Mouse (Mus musculus) intestine, postnatal 0 days (tissue): Measurements from ENCODE around the gene Zmynd11. TPM values are rescaled to one million over a fixed set of nuclear protein-coding genes. Genes with fewer than 3 reads are reported as not detected.

ENCODE experiments used
- ATAC-seq: fragments of 200-750 bp; cut with Nextera tagmentation; 2 replicates; pipeline ENCODE4 v1.8.0; 2017; ENCODE audit warnings: mild to moderate bottlenecking, moderate TSS enrichment, moderate library complexity
- H3K27ac ChIP-seq: fragments of 300-500 bp; sonication (generic); 2 replicates; pipeline ENCODE4 v1.5.1; 2014; ENCODE audit warnings: mild to moderate bottlenecking, low read depth, low read length, moderate library complexity
- H3K27me3 ChIP-seq: fragments of 300-500 bp; sonication (generic); replicated peaks from 2 replicates; pipeline ENCODE4 v1.6.1; 2014; ENCODE audit warnings: low read length, mixed read lengths; ENCODE audit not compliant: control insufficient read depth, insufficient read depth
- H3K36me3 ChIP-seq: fragments of 300-500 bp; sonication (generic); 2 replicates; pipeline ENCODE4 v1.6.1; 2014; ENCODE audit warnings: mild to moderate bottlenecking, moderate library complexity; ENCODE audit not compliant: control insufficient read depth, insufficient read depth
- H3K4me1 ChIP-seq: fragments of 300-500 bp; sonication (generic); replicated peaks from 2 replicates; pipeline ENCODE4 v1.6.1; 2014; ENCODE audit warnings: antibody characterized with exemption, low read length, mixed read lengths; ENCODE audit not compliant: control insufficient read depth, insufficient read depth
- H3K4me2 ChIP-seq: fragments of 300-500 bp; sonication (generic); replicated peaks from 2 replicates; pipeline ENCODE4 v1.6.1; 2014; ENCODE audit warnings: low read depth, mild to moderate bottlenecking, moderate library complexity
- H3K4me3 ChIP-seq: fragments of 300-500 bp; sonication (generic); 2 replicates; pipeline ENCODE4 v1.5.1; 2014; ENCODE audit warnings: low read depth, low read length
- H3K9ac ChIP-seq: fragments of 300-500 bp; sonication (generic); 2 replicates; pipeline ENCODE4 v1.6.1; 2014; ENCODE audit warnings: mild to moderate bottlenecking, low read depth, low read length
- H3K9me3 ChIP-seq: fragments of 300-500 bp; sonication (generic); 2 replicates; pipeline ENCODE4 v1.6.1; 2016; ENCODE audit warnings: mixed run types; ENCODE audit not compliant: control insufficient read depth
- CTCF ChIP-seq: sonication (generic); IDR thresholded peaks from 2 replicates; pipeline ENCODE4 v1.5.1; 2016; ENCODE audit warnings: low read depth, mild to moderate bottlenecking, control low read depth, antibody characterized with exemption, moderate library complexity
- WGBS: fragments of 180-500 bp; shearing (Covaris S2); extraction: QIAGEN DNeasy Blood & Tissue Kit; methylation state at CpG from one replicate; pipeline ENCODE4 v1.1.7; 2014; 5-methylcytosine and 5-hydroxymethylcytosine counted together
- polyA plus RNA-seq: library from polyadenylated mRNA; unstranded; fragments of >200 nt; fragmentation: Nextera tagmentation; extraction: Ambion mirVana; gene quantifications from 2 replicates; pipeline ENCODE4 v1.2.1, GENCODE M21; 2015

The Zmynd11 gene
- polyA plus RNA-seq, 1 experiment from 2014 or later: 45.2 TPM

DNA sequence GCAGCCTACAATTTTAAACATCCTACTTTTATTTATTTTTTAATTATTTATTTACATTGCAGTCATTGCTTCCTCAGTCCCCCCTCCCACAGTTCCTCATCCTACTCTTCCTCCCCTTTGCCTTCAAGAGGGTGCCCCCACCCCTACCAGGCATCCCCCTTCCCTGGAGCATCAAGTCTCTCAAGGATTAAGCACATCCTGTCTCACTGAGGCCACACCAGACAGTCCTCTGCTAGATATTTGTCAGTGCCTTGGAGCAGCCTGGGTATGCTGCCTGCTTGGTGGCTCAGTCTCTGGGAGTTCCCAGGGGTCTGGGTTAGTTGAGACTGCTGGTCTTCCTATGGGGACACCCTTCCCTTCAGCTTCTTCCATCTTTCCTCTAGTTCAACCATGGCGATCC is 91.0 kb downstream of the Zmynd11 start:
- no peak for TF ChIP-seq CTCF
- Histone ChIP-seq H3K27ac (no peak overlapping the region), H3K9ac (no peak overlapping the region), H3K27me3 (no peaks in the 10 kb centered on the region), H3K9me3 (no peaks in the 10 kb centered on the region), H3K4me2 (no peak overlapping the region), H3K4me1 (no peaks in the 10 kb centered on the region), H3K4me3 (no peak overlapping the region), H3K36me3 (no peaks in the 10 kb centered on the region; the same call in 1 of the 2 replicates)
- 95% methylated on average over 1 of the region's 1 CpGs for WGBS
- ATAC-seq: no peak

DNA sequence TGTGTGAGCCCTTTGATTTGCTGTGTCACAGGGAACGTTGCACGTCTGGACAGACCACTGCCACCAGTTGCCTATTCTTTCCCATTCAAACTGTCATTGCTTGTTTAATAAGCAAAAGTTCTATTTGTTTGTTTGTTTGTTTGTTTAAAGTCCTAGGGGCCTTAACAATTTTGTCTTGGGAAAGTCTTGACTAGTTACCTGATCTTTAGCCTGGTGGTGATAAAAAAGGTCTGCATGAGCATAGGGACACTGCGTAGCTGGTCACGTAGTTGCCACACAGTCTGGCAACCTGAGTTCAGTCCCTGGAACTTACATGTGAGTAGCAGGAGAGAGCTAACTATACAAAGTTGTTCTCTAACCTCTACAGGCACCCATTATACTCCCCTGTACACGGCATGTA is 95.9 kb downstream of the Zmynd11 start:
- H3K4me2 ChIP-seq: no peak overlapping the region
- no peak overlapping the region for H3K4me3 ChIP-seq
- no peak overlapping the region for H3K27ac ChIP-seq
- no peak for ATAC-seq
- no peak for TF ChIP-seq CTCF
- no peaks in the 10 kb centered on the region for H3K4me1 ChIP-seq
- H3K9me3 ChIP-seq: no peaks in the 10 kb centered on the region
- H3K27me3 ChIP-seq: no peaks in the 10 kb centered on the region
- WGBS: 92% methylated on average over 5 of the region's 5 CpGs
- no peak overlapping the region for H3K9ac ChIP-seq
- H3K36me3 ChIP-seq: peaks cover 5% of the 10 kb centered on the region

DNA sequence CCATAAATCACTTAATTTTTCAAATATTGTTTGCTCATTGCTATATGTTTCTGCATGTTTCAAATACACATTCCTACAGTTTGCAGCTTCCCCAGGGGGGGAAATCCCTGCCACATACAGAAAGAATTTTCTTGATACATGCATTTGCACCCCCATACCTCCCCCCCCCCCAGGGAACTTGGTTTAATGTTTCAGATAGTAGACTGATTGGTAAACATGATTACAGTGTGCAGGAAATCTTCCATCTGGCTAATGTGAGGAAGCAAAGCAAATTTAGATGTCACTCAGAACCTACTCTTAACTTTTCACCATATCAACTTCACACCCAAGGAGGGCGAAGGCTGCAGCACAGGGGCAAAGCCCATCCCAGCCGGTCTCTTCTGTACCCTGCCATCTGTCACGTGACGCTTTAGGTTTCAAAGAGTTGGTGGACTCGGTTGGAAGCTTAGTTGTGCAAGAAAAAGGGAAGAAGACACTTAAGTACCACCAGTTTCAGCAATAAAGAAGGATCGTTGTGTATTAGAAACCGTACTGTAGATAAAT is 97.1 kb downstream of the Zmynd11 start:
- no peaks in the 10 kb centered on the region for H3K4me1 ChIP-seq
- no peaks in the 10 kb centered on the region for H3K27me3 ChIP-seq
- peaks cover 5% of the 10 kb centered on the region for H3K36me3 ChIP-seq
- ATAC-seq: no peak
- no peaks in the 10 kb centered on the region for H3K9me3 ChIP-seq
- H3K27ac ChIP-seq: no peak overlapping the region
- H3K9ac ChIP-seq: no peak overlapping the region
- no peak overlapping the region for H3K4me2 ChIP-seq
- no peak for TF ChIP-seq CTCF
- H3K4me3 ChIP-seq: no peak overlapping the region
- WGBS: 78% methylated on average over 7 of the region's 7 CpGs

- H3K9ac ChIP-seq: no peak overlapping the region
- no peaks in the 10 kb centered on the region for H3K4me1 ChIP-seq
- 95% methylated on average over 1 of the region's 1 CpGs for whole genome bisulfite sequencing
- H3K36me3 ChIP-seq: peaks cover 8% of the 10 kb centered on the region
- H3K4me2 ChIP-seq: no peak overlapping the region
- no peaks in the 10 kb centered on the region for H3K27me3 ChIP-seq
- ATAC-seq: no peak
- H3K9me3 ChIP-seq: no peaks in the 10 kb centered on the region
- no peak overlapping the region for H3K27ac ChIP-seq
- no peak for TF ChIP-seq CTCF
- H3K4me3 ChIP-seq: no peak overlapping the region
Observed at GRCm38 (mm10) chr13:9663593-9663992, 101.5 kb downstream of the Zmynd11 start.

- H3K27me3 ChIP-seq: no peaks in the 10 kb centered on the region
- TF ChIP-seq CTCF: no peak
- H3K4me2 ChIP-seq: no peak overlapping the region
- no peak overlapping the region for H3K4me3 ChIP-seq
- H3K9ac ChIP-seq: no peak overlapping the region
- WGBS: 39% methylated on average over 1 of the region's 1 CpGs
- H3K9me3 ChIP-seq: no peaks in the 10 kb centered on the region
- H3K27ac ChIP-seq: no peak overlapping the region
- 0 out of 2 replicates have a peak, but pooled peaks have one; percentile 16 for ATAC-seq
- H3K4me1 ChIP-seq: no peaks in the 10 kb centered on the region
- peaks cover 12% of the 10 kb centered on the region for H3K36me3 ChIP-seq
Observed at GRCm38 (mm10) chr13:9660711-9661110, 104.4 kb downstream of the Zmynd11 start.

DNA sequence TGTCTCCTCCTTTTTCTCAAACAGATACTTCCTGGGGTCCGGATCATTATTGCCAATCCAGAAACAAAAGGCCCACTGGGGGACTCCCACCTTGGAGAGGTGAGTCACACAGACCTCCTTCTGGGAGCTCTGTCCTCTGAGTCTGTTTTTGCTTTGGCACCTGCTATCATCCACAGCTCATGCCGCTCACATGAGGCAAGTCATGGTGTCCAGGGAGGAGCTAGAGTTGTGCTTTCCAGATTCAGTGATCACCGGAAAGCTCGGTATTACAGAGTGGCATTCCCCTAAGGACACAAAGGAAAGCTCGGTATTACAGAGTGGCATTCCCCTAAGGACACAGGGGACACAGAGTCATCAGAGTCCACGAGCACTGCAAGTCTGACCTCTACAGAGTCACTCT is 108.5 kb downstream of the Zmynd11 start:
- Histone ChIP-seq H3K27me3 (no peaks in the 10 kb centered on the region), H3K4me3 (no peak overlapping the region), H3K27ac (no peak overlapping the region), H3K4me2 (no peak overlapping the region), H3K36me3 (peaks cover 10% of the 10 kb centered on the region; the same call in 1 of the 2 replicates), H3K9ac (no peak overlapping the region), H3K9me3 (no peaks in the 10 kb centered on the region), H3K4me1 (no peaks in the 10 kb centered on the region)
- 95% methylated on average over 6 of the region's 6 CpGs for WGBS
- no peak for TF ChIP-seq CTCF
- no peak for ATAC-seq

GRCm38 (mm10) chr13:9653018-9653417 is 112.1 kb downstream of the Zmynd11 start:
- no peak overlapping the region for H3K4me2 ChIP-seq
- WGBS: 68% methylated on average over 3 of the region's 3 CpGs
- peak; percentile 89 for ATAC-seq

More at GRCm38 (mm10) chr13:9653018-9653417, 112.1 kb downstream of the Zmynd11 start:
- H3K4me1 ChIP-seq: no peaks in the 10 kb centered on the region
- no peak for TF ChIP-seq CTCF
- H3K36me3 ChIP-seq: 0 out of 2 replicates have a peak, but pooled peaks cover 7% of the 10 kb centered on the region
- H3K4me3 ChIP-seq: no peak overlapping the region
- peak overlapping the region; percentile 64; the same call in 1 of the 2 replicates for H3K27ac ChIP-seq
- H3K9ac ChIP-seq: no peak overlapping the region
- no peaks in the 10 kb centered on the region for H3K9me3 ChIP-seq
- no peaks in the 10 kb centered on the region for H3K27me3 ChIP-seq
